Mouse (Mus musculus): Measurements from ENCODE around the gene Zfp711. TPM values are rescaled to one million over a fixed set of nuclear protein-coding genes. Genes with fewer than 3 reads are reported as not detected.

Zfp711 gene
- polyA plus RNA-seq (2015; fragmentation: Nextera tagmentation; extraction: Ambion mirVana), result 35.2 and 35.7 TPM in 2 replicates

GRCm38 (mm10) chrX:112600511-112601305 is at the start of gene Zfp711:
Gene Zfp711, plus strand, starts transcription at chrX:112600526.
- H3K4me3 ChIP-seq (replicated peaks), result peak within 1 kb of the TSS; percentile 64
- no peaks in the 10 kb centered on the region for H3K27me3 ChIP-seq
- no peaks in the 10 kb centered on the region for H3K4me1 ChIP-seq (replicated peaks)
- H3K9ac ChIP-seq (replicated peaks), result peak within 1 kb of the TSS; percentile 83
- no peaks in the 10 kb centered on the region for H3K36me3 ChIP-seq
- no peaks in the 10 kb centered on the region for H3K9me3 ChIP-seq
- peak; percentile 97 for ATAC-seq
- peak within 1 kb of the TSS; percentile 48 for H3K4me2 ChIP-seq (replicated peaks)
- peak within 1 kb of the TSS; percentile 92 for H3K27ac ChIP-seq
- 27% methylated on average over 76 of the region's 79 CpGs for WGBS

- no peak overlapping the region for H3K27ac ChIP-seq
Measured at GRCm38 (mm10) chrX:112567716-112568115, 32.6 kb upstream of the Zfp711 start.

GRCm38 (mm10) chrX:112601306-112602120 is 1.2 kb downstream of the Zfp711 start:
- H3K9me3 ChIP-seq, result no peaks in the 10 kb centered on the region
- H3K36me3 ChIP-seq, result no peaks in the 10 kb centered on the region
- WGBS, result 22% methylated on average over 68 of the region's 81 CpGs
- no peaks in the 10 kb centered on the region for H3K27me3 ChIP-seq
- peak overlapping the region; percentile 48 for H3K4me2 ChIP-seq (replicated peaks)
- ATAC-seq, result peak; percentile 70
- peak overlapping the region; percentile 92 for H3K27ac ChIP-seq
- peak overlapping the region; percentile 83 for H3K9ac ChIP-seq (replicated peaks)
- H3K4me1 ChIP-seq (replicated peaks), result no peaks in the 10 kb centered on the region
- peak overlapping the region; percentile 64 for H3K4me3 ChIP-seq (replicated peaks)

More at GRCm38 (mm10) chrX:112567716-112568115, 32.6 kb upstream of the Zfp711 start:
- H3K36me3 ChIP-seq, result no peaks in the 10 kb centered on the region
- ATAC-seq, result no peak
- H3K9me3 ChIP-seq, result no peaks in the 10 kb centered on the region
- H3K27me3 ChIP-seq, result no peaks in the 10 kb centered on the region
- WGBS, result 76% methylated on average over 2 of the region's 2 CpGs
- H3K4me1 ChIP-seq (replicated peaks), result no peaks in the 10 kb centered on the region
- no peak overlapping the region for H3K9ac ChIP-seq (replicated peaks)
- H3K4me3 ChIP-seq (replicated peaks), result no peak overlapping the region
- no peak overlapping the region for H3K4me2 ChIP-seq (replicated peaks)

GRCm38 (mm10) chrX:112675525-112675924 is 75.2 kb downstream of the Zfp711 start:
- no peaks in the 10 kb centered on the region for H3K36me3 ChIP-seq
- H3K4me3 ChIP-seq (replicated peaks), result no peak overlapping the region
- H3K9me3 ChIP-seq, result no peaks in the 10 kb centered on the region
- H3K27me3 ChIP-seq, result no peaks in the 10 kb centered on the region
- H3K27ac ChIP-seq, result no peak overlapping the region
- 57% methylated on average over 1 of the region's 1 CpGs for WGBS
- no peak for ATAC-seq
- H3K4me1 ChIP-seq (replicated peaks), result no peaks in the 10 kb centered on the region
- no peak overlapping the region for H3K4me2 ChIP-seq (replicated peaks)
- no peak overlapping the region for H3K9ac ChIP-seq (replicated peaks)

GRCm38 (mm10) chrX:112680605-112681004 is 80.3 kb downstream of the Zfp711 start:
- no peak overlapping the region for H3K4me3 ChIP-seq (replicated peaks)
- H3K27me3 ChIP-seq, result no peaks in the 10 kb centered on the region
- ATAC-seq, result no peak
- H3K36me3 ChIP-seq, result no peaks in the 10 kb centered on the region
- no peaks in the 10 kb centered on the region for H3K4me1 ChIP-seq (replicated peaks)
- no peak overlapping the region for H3K9ac ChIP-seq (replicated peaks)
- 83% methylated on average over 5 of the region's 5 CpGs for WGBS
- H3K27ac ChIP-seq, result no peak overlapping the region
- no peak overlapping the region for H3K4me2 ChIP-seq (replicated peaks)
- H3K9me3 ChIP-seq, result no peaks in the 10 kb centered on the region

Other genes starting within 250 kb of the Zfp711 start
- not detected in 2 replicates for gene Satl1, start 193.7 kb upstream of the Zfp711 start, polyA plus RNA-seq (2015; fragmentation: Nextera tagmentation; extraction: Ambion mirVana)
- gene 2010106E10Rik, start 105.3 kb upstream of the Zfp711 start, polyA plus RNA-seq (2015; fragmentation: Nextera tagmentation; extraction: Ambion mirVana), result not detected in 2 replicates
- gene Pof1b, start 98.1 kb downstream of the Zfp711 start, polyA plus RNA-seq (2015; fragmentation: Nextera tagmentation; extraction: Ambion mirVana), result 0.22 TPM in 2 replicates